Mouse (Mus musculus) NIH3T3 (cell line): ENCODE data around the gene Olfr1310.
"Not testable (repeated sequence)": the region's sequence is repeated elsewhere in the genome, so short reads cannot be mapped to it uniquely, and the experiment has no call there.

Experiments used
- DNase-seq: peaks from one replicate; pipeline ENCODE4 v3.0.0-alpha.2; 2012; ENCODE audit warnings: low read depth

The Olfr1310 gene

DNA sequence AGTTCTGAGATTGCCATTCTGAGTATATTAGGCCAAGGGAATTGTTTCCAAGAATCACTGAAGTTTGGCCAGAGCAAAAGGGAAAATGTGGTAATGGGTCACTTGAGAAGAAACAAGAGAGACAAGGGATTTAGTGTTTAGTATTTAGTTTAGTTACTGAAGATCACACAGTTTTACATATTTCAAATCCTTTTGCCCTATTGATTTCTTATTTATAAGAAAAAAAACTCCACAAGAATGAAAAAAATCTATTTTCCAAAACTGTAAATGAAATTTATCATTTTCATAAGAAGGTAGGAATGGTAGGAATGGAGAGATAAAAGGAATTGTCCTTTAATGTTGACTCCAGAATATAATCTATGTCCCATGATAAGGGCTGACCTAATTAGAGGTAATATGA, at the start of gene Olfr1310:
Olfr1310 (minus strand) TSS at position 101 of the 400 bp plus-strand sequence.
- no peak for DNase-seq

DNA sequence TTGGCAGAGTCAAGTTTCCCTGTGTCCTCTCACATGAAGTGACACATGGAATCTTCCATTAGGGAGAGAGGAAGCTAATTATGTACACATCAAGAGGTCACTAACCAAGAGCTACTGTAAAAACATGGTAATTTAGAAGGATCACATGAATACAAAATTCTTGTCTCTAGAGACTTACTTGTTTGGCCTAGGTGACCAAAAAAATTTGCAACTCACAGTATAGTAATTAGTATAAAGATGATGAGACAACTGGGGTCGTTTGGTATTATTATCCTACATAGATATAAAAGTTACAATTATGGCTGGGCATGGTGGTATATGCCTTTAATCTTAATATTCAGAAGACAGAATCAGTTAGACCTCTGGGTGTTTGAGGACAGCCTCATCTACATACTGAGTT, 37.6 kb upstream of the Olfr1310 start, which contains the start of gene Olfr1312:
Olfr1312 (minus strand) TSS at position 101 of the 400 bp plus-strand sequence.
- DNase-seq: no peak

DNA sequence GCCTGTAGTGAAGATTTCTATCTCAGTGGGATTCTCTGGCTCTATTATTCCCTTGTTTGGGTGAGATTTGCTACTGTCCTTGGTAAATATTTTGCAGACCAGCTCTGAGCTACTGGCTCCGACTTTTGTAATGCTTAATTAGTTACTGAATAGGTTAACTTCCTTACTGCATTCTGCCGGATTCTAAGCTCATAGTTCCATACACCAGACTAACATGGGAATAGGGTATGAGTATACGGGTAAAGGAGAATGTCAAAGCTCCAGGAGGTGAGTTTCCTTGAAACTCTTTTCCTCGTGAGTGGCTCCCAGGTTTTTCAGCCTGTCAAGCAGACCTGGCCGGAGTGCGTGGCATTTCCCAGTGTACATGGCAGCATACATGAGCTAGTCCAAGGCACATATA, 14.5 kb upstream of the Olfr1310 start:
- not testable (repeated sequence) for DNase-seq

DNA sequence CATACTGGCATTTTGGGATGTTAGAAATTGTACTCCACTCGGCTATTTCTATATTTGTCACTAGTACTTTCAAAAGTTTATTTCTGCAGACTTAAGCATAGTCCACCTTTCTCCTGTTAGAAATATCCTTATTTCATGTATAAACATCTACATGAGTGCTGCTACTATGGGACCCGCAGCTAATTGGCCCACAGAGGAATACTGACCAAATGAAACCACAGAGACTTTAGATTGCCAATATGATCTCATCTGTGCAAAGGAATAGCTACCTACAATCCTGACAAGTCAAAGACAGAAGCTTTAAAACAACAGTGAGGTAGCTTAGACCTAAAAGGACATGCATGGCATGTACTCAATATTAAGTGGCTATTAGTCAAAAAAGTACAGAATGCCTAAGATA, 11.8 kb upstream of the Olfr1310 start, which contains the start of gene Olfr1311:
Olfr1311 (minus strand) TSS at position 101 of the 400 bp plus-strand sequence.
- no peak for DNase-seq

DNA sequence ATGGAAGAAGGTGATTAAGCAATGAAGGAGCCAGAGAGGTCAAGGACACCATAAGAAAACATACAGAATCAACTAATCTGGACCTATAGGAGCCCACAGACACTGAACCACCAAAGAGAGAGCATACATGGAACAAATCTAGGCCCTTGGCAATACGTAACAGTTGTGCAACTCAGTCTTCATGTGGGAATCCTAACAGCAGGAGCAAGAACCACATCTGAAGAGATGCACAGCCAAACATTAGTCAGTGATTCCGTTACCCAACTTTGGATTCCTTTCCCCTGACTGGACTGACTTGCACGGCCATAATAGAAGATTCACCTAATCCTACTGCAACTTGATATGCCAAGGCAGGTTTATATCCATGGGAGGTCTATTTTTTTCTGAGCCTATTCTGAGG, 2.4 kb upstream of the Olfr1310 start:
- peak; percentile 38 for DNase-seq

DNA sequence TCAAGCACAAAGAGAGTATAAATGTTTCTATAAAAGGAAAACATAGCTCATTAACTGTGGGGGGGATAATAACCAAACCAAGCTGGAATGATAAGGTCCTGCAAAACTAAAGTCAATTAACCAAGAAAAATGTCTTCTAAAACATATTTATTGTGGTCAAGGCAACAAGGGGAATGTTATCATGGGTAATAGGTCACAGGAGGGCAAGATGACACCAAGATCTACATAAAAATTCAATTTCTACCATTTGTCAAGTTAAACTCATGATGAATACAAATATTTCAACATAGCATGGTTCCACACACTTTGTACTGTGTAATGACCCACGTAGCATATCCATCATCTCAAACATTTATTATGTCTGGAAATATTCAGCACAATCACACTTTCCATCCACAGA, 22.3 kb downstream of the Olfr1310 start, which contains the start of gene Olfr1309:
Olfr1309 (minus strand) TSS at position 101 of the 400 bp plus-strand sequence.
- no peak for DNase-seq

DNA sequence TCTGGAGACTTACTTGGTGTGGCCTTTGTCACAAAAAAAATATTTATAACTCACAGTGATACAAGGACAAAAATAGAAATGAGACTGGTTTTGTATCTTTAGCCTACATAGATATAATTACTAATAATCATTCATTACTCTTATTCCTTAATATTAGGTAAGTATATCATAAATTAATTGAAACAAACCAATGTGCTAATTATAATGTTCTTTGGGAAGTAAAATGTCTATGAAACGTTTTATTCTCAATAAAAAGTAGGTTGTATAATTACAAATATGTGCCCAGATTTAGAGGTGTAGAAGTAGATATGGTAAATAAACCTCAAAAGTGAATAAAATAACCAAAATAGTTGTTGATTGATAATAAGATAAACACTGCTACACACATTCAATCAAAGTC, 47.7 kb downstream of the Olfr1310 start, which contains the start of gene Olfr1308:
Olfr1308 (minus strand) TSS at position 101 of the 400 bp plus-strand sequence.
- DNase-seq: no peak
